Mouse (Mus musculus): ENCODE measurements around the gene Lrrc71.

Gene Lrrc71

DNA sequence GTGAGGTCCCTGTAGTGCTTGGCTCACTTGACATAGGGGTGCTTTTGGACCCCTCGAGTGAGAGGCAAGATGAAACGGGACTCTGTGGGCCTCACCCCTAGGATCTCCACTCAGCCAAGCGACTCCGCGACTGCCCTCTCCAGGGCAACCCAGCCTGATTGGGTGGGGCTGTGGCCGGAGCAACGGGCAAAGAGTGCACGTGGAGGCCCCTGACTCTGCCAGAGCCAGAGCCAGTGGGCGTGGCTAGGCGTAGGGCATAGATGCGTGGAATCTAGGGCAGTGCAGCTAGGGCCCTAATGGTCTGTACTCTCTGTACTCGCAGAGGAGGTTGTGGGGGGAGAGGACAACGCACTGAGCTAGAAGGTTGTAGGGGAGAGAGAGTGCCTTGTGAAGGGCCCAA lies at the start of gene Lrrc71:
TSS of gene Lrrc71 (minus strand) at position 195 of the 400 bp plus-strand sequence.
- no peak for DNase-seq (ENCODE audit: extremely low spot score, low read depth, low spot score)

DNA sequence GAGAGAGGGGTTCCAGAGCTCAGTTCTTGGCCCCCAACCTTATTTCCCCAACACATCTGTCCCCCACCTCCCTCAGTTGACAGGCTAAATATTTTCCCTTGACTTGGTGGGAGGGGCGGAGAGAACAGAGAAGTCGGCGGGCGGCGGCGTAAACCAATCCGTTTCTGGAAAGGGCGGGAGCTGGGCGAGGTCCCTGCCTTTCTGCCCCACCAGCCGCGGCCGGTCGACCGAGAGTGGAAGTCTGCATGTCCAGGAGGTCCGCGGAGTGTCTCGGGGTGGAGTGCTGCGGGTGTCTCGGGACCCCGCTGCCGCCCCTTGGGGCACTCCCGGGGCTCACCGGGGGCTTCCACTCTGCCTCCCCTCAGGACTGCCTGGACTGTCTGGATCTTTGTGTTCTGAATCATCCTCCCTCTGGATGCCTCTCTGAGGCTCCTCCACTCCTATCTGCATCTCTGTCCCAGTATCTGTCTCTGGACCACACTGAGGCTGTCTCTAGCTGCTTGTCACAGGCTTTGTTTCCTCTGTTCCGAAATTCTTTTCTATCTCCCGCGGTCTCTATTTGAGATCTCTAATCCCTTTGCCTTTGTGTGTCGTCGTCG lies 48.4 kb upstream of the Lrrc71 start, which contains the start of gene Insrr:
TSS of gene Insrr (plus strand) at position 216 of the 599 bp plus-strand sequence.
- DNase-seq (ENCODE audit: extremely low spot score, low read depth, low spot score): no peak

DNA sequence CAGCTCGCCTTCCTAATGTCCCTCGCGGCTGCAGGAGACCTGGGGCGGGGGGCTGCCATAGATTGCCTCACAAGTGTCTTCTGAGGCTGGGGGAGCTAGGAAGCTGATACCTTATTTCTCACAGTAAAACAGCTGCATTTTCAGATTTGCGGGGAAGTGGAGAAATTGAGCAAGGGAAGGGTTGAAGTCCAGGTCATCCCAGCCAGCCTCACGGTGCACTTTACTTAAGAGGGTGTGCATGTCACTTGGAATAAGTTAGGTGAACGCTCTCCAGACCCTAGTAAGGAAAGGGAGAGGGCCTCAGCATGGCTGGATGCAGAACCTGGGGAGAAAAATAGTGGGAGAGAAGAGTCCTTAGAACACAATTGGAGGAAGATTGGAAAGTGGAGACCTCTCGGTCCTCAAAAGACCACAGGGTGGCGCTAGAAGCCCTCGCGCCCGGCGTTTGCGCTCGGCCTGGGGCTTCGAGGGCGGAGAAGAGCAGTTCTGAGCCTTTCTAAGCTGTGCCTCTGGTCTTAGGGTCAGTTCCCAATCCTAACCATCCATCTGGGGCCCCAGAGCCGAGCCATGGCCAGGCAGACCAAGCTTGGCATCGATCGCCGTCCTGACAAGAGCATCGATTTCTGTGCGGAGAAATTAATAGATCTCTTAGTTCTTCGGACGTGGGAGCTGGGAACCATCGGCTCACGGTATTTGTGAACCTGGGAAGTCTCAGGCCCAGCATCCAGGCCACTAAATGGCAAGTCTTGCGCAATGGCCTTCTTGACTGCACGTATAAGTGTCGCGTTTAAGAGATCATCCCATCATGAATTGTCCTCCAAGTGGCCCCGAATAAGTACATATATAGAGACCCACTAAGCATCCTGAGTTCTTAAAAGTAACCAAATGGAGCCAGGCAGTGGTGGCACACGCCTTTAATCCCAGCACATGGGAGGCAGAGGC lies 47.2 kb upstream of the Lrrc71 start:
- DNase-seq (ENCODE audit: extremely low spot score, low read depth, low spot score): no peak

DNA sequence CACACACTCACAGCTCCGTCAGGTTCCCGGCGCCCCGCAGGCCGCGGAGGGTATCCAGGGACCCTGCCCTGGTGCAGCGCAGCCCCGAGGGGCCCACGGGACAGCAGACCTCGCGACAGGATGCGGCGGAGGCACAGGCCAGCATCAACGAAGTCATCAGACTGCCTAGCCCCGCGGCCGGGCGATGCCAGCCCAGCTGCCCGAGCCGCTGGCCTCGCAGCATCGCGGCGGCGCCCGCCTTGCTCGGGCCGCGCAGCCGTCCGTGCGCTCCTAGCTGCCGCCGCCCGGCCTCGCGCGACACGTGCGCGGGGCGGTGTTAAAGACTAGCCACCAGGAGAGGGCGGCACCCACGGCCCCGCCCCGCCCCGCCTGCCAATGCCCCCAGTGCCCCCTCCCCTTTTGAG lies 46.5 kb upstream of the Lrrc71 start, which contains the start of gene Ntrk1:
TSS of gene Ntrk1 (minus strand) at position 241 of the 404 bp plus-strand sequence.
- no peak for DNase-seq (ENCODE audit: extremely low spot score, low read depth, low spot score)

DNA sequence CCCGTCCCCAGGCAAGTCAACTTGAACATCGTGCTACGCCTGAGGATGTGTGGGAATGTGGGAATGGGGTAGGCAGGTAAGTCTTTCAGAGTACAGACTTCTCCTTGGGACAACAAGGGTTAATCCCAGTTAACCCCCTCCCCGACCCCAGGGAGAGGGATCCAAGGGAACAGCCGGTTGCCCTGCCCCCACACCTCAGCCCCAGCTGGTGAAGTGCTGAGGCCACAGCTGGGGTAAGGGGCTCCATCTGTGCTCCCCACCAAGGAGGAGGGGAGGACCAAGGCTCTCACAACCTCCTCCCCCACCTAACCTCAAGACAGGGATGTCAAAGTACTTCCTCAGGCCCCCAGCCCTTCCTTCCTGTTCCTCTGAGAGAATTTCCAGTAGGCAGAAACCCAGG lies 41.3 kb upstream of the Lrrc71 start:
- DNase-seq (ENCODE audit: extremely low spot score, low read depth, low spot score): no peak

DNA sequence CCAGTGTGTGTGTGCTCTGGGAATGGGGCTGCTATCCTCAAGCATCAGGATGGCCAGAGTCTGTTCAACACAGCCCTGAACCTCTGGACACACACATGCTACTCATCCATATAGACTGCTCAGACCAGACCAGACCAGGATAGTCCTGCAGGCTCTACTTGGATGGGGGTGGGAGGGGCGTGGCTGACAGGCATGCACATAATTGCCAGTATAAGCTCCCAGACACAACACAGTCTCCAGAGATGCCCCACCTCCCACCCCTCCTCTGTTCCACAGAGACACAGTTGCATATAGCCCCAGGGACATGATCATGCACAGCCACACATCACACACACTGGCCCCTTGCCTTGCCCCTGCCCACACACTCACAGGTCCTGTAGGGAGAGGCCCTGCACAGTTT lies 40.8 kb upstream of the Lrrc71 start:
- DNase-seq (ENCODE audit: extremely low spot score, low read depth, low spot score): no peak

DNA sequence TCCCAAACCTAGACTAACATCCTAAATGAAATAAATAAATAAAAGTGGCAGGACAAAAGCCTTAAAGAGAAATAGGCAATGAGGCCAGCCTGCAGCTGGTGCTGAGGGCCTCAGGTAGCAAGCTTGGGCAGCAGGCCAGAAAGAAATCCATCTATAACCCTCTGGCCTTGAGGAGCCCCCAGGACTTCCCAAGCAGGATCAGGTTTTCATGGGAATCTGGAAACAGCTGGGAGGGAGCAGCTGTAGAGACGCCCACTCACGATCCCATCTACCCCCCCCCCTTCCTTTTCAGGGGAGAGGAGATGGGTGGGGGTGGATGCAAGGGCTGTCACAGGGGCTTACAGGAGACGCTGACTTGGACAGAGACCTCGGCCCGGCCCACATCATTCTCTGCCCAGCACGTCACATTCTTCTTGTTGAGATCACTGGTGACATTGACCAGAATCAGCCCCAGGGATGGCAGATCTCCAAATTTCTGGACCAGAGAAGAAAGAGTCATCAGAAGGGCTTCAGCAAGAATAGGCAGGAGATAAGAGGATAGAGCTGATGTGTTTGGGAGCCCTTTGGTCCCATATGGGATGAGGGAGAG lies 37.3 kb upstream of the Lrrc71 start:
- DNase-seq (ENCODE audit: extremely low spot score, low read depth, low spot score): no peak

DNA sequence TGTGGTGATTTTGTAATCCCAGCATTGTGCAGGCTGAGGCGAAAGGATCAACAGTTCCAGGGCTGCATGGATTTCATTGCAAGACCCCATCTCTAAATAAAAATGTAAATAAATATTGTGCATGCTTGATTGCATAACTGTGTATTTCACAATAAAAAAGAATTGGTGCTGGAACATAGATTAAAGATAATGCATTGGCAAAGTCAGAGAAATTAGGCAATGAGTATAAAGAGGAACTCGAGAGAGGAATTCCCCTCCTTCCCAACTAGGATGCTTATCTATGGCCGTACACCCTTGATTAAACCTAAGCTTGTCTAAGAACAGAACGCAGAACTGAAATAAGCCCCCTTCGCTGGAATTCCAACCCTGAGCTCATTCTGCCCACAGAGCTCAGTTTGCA lies 36.7 kb upstream of the Lrrc71 start:
- no peak for DNase-seq (ENCODE audit: extremely low spot score, low read depth, low spot score)

DNA sequence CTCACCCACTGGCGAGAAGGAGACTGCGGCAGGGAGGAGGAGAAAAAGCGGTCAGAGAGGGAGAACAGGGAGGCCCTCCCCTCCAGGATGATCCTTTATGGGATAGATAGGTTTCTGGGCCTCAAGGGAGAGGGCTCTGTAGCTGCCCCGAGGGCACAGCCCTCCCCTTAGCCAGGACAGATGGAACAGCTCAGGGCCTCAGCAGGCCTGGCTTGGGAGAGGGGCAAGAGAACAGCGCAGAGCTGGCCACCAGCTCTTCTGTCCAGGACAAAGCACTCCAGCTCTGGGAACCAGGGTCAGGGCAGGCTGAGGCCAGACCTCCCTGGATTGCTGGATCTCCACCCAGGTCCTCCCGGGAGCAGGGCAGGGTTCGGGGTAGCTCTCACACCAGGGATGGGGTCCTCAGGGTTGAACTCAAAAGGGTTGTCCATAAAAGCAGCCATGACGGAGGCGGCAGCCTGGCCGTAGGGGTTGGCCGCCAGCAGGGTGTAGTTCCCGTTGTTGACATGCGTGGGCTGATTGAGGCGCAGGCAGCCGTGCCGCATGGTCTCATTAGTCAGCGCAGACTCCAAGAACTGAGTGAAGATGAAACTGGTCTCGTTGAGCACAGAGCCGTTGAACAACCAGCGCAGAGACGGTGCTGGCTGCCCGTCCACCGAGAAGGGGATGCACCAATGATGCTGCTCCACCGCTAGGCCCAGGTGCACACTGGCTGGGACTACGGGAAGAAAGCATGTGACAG lies 35.0 kb upstream of the Lrrc71 start:
- DNase-seq (ENCODE audit: extremely low spot score, low read depth, low spot score): no peak

DNA sequence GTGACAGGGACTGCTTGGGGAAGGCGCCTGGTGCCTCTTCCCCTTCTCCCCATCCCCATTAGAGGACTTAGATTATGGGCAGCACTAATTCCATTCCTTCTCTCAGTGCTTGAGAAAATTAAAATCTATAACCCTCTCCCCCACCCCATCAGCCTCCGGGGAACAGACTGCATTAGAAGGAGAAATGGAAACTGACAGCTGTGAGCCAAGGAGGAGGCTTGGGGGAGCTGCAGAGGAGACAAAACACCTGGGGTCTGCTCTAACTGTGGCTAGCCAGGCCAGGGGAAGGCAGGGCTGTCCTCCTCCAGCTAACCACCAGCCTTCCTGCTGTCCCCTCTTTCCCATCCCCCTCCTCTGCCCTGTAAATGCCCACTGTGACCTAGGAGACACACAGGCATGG lies 30.7 kb upstream of the Lrrc71 start:
- no peak for DNase-seq (ENCODE audit: extremely low spot score, low read depth, low spot score)

DNA sequence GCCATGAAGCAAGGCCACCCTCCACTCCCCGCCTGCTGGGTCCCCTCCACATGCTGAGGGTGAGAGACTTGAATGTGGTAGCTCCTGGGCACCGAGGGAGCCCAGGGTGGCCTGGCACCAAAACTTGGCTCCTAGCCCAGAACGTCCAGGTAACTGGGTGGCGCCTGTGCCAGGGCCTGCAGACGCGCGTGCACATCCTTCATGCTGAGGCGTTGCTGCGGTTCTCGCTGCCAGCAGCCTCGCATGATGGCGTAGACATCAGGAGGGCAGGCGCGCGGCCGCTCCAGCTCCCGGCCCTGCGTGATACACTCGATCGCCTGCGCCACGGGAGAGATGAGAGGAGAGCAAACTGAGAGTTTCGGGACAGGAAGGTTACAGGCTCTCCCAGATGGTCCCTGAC lies 29.9 kb upstream of the Lrrc71 start:
- DNase-seq (ENCODE audit: extremely low spot score, low read depth, low spot score): no peak

DNA sequence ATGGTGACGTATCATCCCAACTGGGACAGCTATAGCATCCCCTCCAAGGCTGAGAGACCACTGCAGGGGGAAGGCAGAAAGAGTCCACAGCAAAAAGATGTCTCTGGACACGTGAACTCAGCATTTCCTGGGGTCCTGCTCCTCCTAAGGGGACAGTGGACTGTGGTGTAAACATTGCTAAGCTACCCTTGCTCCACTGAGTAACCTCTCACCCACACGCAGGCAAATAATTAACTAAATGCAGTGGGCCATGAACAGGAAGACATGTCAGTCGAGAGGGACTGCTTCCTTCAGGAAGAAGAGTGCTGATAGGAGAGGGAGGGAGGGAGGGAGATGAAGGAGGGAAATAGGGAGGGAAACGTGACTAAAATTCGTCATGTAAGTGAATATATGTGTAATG lies 22.7 kb upstream of the Lrrc71 start:
- no peak for DNase-seq (ENCODE audit: extremely low spot score, low read depth, low spot score)

DNA sequence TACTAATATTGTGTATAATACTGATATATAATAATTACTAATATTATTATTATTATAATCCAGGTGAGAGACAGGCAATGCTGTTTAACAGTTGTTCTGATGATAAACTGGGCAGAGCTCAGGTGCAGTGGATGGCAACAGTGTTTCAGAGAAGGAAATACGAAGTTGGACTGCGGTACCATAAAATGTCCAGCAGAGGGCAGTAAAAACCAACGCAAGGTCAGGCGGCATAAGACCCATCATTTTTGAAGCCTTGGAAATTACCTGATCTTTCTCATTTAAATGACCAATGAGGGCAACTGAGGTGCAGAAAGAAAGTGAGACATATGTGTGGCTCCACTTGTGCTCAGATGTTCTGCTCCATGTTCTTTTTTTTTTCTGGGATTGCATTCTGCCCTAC lies 21.9 kb upstream of the Lrrc71 start:
- no peak for DNase-seq (ENCODE audit: extremely low spot score, low read depth, low spot score)

DNA sequence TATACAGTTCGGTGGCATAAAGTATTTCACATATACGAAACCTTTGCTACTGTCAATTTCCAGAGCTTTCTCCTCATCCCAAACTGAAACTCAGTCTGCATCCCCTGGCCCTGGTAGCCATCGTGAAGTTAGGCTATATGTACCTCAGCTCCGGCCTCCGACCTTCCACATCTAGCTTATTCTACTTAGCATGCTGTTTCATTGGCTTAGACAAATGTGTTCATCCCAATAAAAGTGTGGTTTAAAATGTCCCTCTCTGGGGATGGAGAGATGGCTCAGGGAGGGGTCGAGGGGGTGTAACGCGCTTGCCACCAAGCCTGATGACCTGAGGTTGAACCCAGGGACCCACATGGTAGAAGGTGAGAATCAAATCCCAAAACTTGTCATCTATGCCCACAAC lies 21.1 kb upstream of the Lrrc71 start:
- DNase-seq (ENCODE audit: extremely low spot score, low read depth, low spot score): no peak

DNA sequence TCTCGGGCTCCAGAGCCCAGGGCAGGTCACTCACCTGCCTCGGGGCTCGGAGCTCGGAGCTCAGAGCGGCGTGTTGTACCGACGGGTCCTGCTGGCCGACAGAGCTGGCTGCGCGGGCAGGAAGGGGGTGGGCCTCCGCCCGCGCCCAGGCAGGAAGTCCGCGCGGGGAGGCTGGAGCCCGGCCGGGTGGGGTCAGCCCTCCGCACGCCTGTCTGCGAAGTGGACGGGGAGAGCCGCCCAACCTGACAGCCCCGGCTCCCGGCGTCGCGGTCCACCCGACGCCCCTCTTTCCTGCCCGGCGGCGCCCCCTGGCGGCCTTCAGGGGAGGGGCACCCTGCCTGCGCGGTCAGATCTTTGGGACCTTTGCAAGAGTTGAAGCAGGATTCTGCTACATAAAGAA lies 20.4 kb upstream of the Lrrc71 start:
- no peak for DNase-seq (ENCODE audit: extremely low spot score, low read depth, low spot score)

DNA sequence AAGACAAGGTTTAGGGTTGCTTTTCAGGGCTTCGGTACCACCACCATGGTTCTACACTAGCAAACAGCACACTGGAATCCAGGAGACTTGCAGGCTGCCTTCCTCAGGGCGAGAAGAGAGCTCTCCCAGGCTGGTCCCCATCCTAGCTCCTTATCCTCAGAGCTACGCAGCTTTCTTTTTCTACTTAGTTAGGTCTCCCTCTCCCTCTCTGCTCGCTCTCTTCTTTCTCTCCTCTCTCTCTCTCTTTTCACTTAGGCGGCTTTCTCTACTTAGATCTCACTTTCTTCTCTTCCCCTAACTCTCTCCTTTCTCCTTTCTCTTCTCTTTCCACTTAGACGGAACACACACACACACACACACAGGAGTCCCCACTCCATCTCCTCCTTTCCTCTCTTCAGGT lies 20.0 kb upstream of the Lrrc71 start:
- no peak for DNase-seq (ENCODE audit: extremely low spot score, low read depth, low spot score)

DNA sequence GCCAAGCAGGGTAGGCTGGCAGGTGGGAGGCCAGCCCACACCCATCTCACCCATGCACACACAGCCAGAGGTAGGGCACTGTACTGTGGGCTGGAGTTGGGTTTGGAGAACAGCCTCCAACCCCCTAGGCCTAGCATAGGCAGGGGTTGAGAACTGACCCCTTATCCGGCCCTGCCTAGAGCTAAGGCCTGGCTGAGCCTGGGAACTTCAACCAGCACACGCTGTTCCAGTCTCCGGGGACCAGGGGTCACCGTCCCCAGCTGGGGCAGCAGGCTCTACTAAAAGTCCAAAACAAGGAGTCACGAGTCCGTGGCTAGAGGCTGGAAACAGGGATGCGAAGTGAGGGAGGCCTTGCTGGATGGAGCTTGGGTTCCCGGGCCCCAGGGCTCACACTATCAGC lies 19.3 kb upstream of the Lrrc71 start:
- DNase-seq (ENCODE audit: extremely low spot score, low read depth, low spot score): no peak

DNA sequence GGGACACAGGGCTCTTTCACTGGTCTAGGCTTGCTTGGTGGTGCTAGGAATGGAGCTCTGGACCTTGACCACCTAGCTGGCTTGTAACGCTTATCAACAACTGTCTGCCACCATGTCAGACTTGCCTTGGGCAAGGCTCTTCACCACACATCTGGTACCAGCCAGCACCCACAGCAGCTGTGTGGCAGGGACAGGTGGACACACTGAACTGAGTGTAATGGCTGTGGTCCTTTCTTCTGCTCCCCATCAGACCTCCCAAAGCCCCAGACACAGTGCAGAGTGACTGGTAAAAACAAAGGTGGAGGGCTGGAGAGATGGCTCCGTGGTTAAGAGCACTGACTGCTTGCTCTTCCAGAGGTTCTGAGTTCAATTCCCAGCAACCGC lies 17.9 kb upstream of the Lrrc71 start:
- no peak for DNase-seq (ENCODE audit: extremely low spot score, low read depth, low spot score)

DNA sequence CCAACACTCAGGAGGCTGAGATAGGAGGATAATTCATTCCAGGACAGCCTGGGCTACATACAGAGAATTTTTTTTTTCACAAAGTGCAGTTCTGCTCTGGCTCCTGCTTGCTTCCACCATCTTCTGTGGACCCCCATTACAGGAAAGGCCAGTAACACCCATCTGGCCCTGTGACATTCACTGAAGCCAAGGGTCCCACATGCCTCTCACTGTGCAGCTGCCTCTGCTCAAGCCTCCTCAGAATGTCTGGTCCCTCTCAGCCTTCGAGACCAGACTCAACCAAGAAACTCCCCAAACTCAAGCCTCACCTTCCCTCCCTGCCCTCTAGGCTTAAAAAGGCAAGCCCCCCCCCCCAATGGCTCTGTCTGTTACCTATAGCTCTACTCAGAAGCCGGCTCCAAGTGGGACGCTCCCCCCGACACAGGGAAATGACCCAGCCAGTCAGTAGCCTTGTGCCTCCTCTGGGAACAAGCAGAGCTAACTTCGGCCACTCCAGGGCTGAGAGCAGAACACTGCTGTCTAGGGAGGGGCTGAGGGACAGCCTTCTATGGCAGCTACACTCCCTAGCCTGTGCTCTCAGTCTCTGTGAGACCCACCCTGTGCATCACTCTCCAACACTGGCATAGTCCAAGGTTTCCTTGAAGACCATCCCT lies 17.3 kb upstream of the Lrrc71 start:
- DNase-seq (ENCODE audit: extremely low spot score, low read depth, low spot score): no peak

DNA sequence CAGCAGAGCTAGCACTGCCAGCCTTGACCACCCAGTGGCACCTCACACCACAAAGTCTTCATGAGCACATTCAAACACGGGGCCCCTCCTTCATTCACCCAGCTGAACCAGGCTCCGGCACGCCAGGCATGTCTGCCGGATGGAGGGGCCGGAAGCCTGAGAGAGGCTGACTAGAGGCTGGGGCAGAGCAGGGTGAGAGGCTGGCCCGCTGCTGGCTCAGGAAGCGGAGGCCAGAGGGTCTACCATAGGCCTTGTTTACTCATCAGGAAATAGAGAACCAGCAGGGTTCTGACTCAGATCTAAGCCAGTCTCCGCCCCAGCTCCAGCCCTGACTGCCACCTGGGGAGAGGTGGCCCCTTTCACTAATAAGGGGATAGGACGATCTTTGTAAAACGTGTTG lies 16.7 kb upstream of the Lrrc71 start:
- DNase-seq (ENCODE audit: extremely low spot score, low read depth, low spot score): no peak

DNA sequence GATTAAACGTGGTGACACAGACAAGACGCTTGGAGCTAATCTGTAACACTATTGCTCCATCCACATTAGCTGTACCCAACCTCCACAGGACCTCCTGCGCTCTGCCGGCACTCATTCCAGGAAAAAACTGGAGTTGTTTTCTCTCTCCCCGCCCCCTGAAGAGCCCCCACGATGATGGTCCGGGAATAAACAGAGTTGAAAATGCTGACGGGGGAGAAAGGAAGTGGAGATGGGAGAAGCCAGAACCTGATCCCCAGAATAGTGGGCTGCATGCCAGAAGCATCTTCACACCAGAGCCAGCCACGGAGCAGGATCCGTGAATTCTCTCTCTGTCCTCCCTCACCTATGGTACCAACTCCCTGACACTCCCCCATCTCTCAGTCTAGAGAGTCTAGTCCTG lies 16.1 kb upstream of the Lrrc71 start:
- no peak for DNase-seq (ENCODE audit: extremely low spot score, low read depth, low spot score)
